Mouse (Mus musculus): ENCODE data around the gene Car14. TPM values are rescaled to one million over a fixed set of nuclear protein-coding genes. Genes with fewer than 3 reads are reported as not detected.
"Not testable (repeated sequence)": the region's sequence is repeated elsewhere in the genome, so short reads cannot be mapped to it uniquely, and the experiment has no call there.

Gene Car14
- total RNA-seq, 2 experiments from 2014 or later: 137 to 170 TPM

GRCm38 (mm10) chr3:95892066-95893052 is 12.1 kb downstream of the Car14 start:
- DNase-seq: no peak

DNA sequence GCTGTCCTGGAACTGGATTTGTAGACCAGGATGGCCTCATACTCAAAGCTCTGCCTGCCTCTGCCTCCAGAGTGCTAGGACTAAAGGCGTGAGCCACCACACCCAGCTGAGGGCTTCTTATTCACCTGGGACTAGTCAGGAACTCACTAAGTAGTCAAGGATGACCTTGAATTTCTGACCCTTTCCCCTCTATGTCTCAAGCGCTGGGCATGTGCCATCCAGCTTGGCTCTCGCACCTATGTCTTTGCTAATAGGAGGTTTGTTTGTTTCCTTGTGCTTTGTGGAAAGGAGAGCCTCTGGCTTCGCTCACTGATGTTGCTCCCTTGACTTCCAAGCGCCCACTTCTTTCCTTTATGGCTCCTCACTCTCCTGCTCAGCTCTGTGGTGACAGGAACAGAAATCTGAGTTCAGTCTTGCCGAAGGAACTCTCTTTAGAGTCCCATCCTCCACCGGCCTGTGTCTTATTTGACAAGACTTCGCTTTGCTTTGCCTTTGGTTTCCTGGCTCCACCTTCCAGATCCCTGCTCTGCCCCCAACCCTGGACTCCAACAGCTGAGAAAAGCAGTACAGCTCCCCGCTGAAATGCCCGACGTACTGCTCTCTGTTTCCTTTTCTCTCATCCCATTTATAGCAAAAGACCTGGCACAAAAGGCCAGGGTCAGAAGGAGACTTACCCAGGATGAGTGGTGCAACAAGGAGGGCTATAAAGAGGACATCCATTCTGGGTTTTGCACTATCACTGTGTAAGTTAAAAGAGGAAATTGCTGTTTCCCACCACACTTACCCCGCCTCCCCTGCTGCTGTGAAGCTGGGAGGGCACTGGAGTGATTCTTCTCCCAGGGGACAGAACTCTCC is 13.1 kb downstream of the Car14 start, which contains the start of gene BC028528:
Gene BC028528 (minus strand): TSS at position 795 of the 855 bp plus-strand sequence.
- peak; percentile 59 to 70 for DNase-seq

DNA sequence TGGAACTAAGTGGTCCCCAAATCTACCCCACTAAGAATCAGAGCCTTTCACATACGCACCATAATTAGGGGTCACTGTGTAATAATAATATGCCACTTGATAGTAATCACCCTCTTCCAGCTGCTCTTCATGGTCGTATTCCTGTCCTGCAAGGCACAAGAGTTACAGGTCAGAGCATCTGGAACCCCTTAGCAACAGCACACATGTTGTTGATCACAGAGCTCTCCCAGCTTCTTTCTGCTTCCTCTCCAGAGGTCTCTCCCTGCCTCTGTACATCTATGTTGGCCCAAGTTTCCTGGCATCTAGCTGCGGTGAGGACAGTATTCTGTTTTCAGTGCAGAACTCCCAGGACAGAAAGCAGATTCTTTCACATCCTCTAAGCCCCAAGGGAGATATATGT is 14.8 kb downstream of the Car14 start:
- no peak for DNase-seq

GRCm38 (mm10) chr3:95887596-95887995 is 16.9 kb downstream of the Car14 start:
- no peak for DNase-seq

GRCm38 (mm10) chr3:95884400-95884799 is 20.1 kb downstream of the Car14 start:
- no peak for DNase-seq

DNA sequence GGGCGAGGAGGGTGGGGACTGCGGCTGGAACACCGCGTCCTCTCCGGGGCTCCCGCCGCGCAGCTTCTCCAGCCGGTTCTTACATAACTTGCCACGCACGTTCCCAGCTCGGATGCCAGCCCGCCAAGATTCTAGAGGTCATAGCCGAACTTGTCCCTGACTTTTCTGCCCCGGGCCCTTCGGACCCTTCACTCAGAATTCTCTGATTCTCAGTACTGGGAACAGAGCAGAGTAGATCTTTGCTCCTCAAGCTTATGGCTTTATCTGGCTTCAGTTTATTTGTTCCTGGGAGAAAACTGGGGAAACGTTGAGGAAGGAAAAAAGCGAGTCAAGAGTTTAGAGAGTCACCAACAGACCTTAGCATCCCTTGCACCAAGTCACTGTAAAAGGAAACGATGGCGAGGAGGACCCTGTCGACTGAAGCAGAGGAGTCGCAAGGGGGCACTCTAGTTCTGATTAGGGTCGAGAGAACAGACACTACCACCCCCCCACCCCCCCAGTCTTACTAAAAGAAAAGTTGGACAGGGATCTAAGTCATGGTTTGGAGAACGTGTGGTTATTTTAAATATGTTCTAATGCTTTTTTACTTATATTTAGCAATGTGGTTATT is 21.6 kb downstream of the Car14 start:
- peak; percentile 82 to 89 for DNase-seq

- DNase-seq: peak; percentile 94 to 98
Observed at GRCm38 (mm10) chr3:95881979-95882815, 22.3 kb downstream of the Car14 start, which contains the start of gene Ciart. TSS of gene Ciart (minus strand) at chr3:95882251.

DNA sequence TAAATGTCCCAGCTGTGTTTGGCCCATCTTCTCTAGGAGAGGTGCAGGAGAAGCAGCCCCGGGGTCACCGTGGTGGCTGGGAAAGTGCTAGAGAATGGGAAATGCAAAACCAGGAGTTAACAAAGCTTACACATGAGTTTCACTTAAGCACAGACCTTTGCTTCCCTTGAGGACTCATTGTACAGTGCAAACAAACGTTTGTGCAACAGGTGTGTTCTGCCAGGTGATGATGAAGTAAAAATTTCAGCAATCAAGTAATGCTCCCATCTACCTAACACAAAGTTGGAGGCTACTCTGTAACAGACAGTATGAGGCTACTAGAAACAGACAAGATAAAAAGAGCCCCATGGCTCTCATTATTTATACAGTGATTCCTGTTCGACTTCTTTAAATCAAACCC is 25.4 kb downstream of the Car14 start:
- no peak for DNase-seq

- DNase-seq: no peak
Observed at GRCm38 (mm10) chr3:95872048-95872447, 32.4 kb downstream of the Car14 start.

- DNase-seq: peak; percentile 89 to 93
Observed at GRCm38 (mm10) chr3:95871392-95871867, 33.1 kb downstream of the Car14 start, which contains the start of gene Mrps21. TSS of gene Mrps21 (minus strand) at chr3:95871519.

GRCm38 (mm10) chr3:95870976-95871375 is 33.5 kb downstream of the Car14 start:
- DNase-seq: peak in 1 of 2 experiments; percentile 12

DNA sequence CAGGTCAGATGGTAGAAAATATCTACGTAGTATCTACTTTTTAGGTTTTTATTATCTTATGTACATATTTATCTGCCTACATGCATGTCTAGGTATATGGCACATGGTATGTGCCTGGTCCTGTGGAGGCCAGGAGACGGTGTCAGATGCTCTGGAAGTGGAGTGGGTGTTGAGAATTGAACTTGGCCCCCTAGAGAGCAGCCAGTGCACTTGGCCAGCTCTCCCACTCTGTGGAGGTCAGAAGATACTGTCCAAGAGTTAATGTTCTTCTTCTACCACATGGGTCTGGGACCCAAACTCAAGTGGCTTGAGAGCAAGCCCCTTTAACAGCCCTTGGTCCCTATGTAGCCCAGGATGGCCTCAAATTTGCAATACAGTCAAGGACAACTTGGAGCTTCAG is 37.1 kb downstream of the Car14 start:
- no peak for DNase-seq

- no peak for DNase-seq
Observed at GRCm38 (mm10) chr3:95866071-95866470, 38.4 kb downstream of the Car14 start.

- DNase-seq: no peak
Observed at GRCm38 (mm10) chr3:95865571-95865970, 38.9 kb downstream of the Car14 start.

DNA sequence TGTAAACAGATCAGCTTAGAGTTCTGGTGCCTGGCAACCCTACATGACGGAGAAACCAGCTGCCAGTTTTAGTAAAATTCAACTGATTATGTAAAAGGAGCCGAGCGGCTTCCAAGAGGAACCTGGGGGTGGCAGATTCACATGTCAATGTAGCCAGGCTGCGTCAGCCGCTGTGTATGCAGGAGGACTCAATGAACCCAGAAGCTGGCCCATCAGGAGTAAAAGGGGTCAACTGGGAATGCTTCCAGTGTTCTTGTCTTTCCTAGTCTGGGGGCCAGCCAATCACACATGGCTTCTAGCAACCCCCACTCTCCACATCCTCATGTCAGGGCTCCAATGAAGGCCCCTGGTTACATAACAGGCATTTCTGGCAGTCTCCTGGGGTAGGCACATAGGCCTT is 39.4 kb downstream of the Car14 start:
- DNase-seq: peak; percentile 41 to 64

GRCm38 (mm10) chr3:95863578-95863977 is 40.9 kb downstream of the Car14 start:
- DNase-seq: no peak

DNA sequence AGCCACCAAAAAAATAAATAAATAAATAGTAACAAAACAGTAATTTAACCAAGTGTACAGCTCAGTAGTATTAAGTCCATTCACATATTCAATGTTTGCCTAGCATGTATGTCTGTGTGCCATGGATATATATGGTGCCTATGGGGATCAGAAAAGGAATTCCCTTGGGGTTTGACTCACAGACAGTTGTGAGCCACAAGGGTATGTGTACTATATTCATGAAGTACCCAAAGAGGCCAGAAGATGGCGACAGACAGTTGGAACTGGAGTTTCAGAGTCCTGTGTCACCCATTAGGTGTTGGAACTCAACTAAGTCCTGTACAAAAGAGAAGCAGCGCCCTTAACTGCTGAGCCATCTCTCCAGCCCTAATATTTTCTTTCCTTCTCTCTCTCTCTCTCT is 42.7 kb downstream of the Car14 start:
- peak; percentile 84 to 88 for DNase-seq

GRCm38 (mm10) chr3:95861216-95861615 is 43.3 kb downstream of the Car14 start:
- DNase-seq: no peak

GRCm38 (mm10) chr3:95860323-95860722 is 44.2 kb downstream of the Car14 start:
- no peak for DNase-seq

- DNase-seq: not testable (repeated sequence)
Observed at GRCm38 (mm10) chr3:95858278-95858677, 46.2 kb downstream of the Car14 start.

GRCm38 (mm10) chr3:95857050-95857449 is 47.4 kb downstream of the Car14 start:
- not testable (repeated sequence) for DNase-seq
